Mouse (Mus musculus): ENCODE measurements at regions not wholly inside any gene's neighbourhood (a gene's known extent, or its start where the extent isn't known, plus 50 kb on each side); places are given as distances from the start of the nearest gene placed in this dataset.

DNA sequence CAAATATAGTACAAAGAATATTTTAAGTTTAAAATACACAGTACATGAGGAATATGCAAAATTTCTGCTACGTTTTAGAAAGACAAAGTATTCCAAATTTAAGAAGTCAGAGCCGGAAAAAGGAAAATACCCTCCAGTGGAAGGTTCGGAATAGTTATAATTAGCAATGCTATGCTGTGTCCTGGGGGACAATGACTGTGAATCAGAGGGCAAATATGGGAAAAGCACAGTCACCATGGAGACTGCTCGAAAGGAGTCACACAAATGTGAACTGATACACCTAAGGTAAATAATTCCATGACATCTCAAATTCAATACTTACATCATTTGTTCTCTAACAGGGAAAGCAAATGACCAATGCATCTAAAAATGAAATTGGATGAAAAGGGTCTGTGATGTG, 707.0 kb upstream of the Nectin3 start:
- DNase-seq = no peak

DNA sequence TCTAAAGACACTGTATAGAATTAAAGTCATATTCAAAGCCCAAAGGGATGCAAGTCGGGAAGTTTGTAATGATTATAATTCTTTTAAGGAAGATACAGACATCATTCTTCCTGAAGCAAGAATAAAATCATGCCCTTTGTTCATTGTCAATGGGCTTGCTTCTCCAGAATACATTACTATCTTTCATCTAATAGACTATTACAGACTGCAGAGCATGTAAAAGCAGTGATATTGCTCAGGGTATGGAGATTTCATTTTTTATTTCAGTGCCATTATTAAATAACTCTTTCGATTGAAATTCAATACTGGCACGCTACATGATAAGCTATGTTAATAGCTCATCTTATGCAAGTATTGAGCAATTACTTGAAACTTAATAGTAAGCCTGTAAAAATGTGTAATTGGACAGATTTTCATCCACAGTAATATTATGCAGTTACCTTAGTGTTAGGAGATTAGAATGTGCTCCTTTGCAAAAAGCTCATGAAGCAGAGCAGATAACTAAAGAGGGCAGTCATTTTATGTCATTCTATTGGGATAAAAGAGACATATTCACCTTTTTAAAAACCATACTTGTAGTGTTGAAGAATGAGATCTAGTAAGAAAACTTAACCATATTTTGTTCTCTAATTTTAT, 706.5 kb upstream of the Nectin3 start:
- no peak for DNase-seq

DNA sequence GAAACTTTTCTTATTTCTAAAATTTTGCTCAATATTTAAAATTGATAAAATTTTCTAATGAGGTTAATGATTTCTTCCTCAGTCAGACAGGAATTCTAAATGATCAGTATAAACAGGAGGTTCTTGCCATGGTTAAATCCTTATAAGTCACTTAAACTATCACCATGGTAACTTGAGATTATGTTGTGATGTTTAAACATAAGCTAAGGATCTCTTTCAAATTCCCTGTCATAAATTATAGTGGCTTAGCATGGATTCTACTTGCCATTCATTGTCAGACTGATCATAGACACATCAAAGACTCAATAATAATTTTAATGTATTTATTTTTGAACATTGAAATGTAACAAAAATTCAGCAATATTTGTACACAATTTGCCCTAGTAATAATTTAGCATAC, 705.7 kb upstream of the Nectin3 start:
- DNase-seq = no peak

DNA sequence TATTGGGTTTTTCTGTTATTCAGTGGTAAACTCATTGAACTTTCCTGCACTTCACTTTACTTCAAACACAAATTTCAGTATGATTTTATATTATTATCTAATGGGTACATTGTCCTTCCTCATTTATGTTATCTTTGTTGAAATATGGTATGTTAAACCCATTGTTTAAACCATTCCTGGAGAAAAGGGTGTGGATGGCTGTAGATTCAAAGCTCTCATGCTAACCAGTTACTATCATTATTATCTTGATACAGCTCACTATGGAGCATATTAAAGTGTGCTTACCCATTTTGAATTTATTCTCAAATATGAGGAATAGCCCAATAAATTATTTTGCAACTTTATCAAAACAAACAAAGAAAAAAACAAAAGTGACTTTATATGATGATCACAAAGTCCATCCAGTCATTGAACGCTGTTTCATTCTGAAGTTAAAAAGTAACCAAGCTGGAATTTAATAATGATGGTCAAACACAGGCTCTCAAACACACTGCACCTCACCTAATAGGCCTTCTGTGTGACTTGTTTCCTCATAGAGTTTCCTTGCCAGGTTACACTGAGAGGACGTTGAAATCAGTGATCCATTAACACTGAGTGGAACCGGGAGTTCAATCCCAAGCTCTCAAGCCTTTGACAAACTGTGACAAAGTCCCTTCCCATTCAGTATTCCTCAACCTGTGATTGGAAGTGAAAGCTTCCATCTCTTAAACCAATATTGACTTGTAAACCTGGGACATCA, 673.3 kb upstream of the Nectin3 start:
- peak; percentile 25 to 53 for DNase-seq

DNA sequence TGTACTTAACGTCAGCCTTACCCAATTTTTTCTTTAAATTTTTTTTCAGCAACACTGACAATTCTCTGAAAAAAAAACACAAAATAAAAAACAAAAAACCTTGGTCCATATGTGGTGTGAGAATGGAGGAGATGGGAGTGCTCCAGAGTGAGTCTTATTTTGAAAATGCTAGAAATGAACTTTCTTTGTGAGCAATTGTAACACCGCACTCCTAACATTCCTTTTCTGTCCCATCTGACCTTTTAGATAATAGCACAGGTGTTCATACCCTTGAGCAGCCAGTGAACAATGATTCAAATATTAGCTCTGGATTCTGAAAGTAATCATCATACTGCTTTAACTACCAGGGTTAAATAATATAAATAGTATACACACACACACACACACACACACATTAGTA, 666.2 kb upstream of the Nectin3 start:
- DNase-seq = no peak
